Mouse (Mus musculus) bone marrow macrophage, adult 2 months (primary cell): ENCODE results near the gene Abhd8. TPM values are rescaled to one million over a fixed set of nuclear protein-coding genes. Genes with fewer than 3 reads are reported as not detected.
A peak's percentile ranks its signal among the peaks of the same experiment; 100 is the strongest.

Experiments used
- H3K27ac ChIP-seq: 2 replicates; pipeline ENCODE4 v1.5.1; 2012; ENCODE audit warnings: low read depth, low read length; ENCODE audit not compliant: insufficient read depth
- H3K4me1 ChIP-seq: 2 replicates; pipeline ENCODE4 v1.6.1; 2012; ENCODE audit warnings: low read length; ENCODE audit not compliant: control insufficient read depth, insufficient read depth
- H3K4me3 ChIP-seq: 2 replicates; pipeline ENCODE4 v1.5.1; 2012; ENCODE audit warnings: mild to moderate bottlenecking, low read length, moderate library complexity; ENCODE audit not compliant: insufficient read depth
- CTCF ChIP-seq: IDR thresholded peaks from 2 replicates; pipeline ENCODE4 v1.5.1; 2012; ENCODE audit warnings: low read depth, mild to moderate bottlenecking, low read length, moderate library complexity
- POLR2A ChIP-seq: IDR thresholded peaks from 2 replicates; pipeline ENCODE4 v1.6.1; 2012; ENCODE audit warnings: mild to moderate bottlenecking, low read depth, low read length, borderline replicate concordance
- polyA plus RNA-seq: library from polyadenylated mRNA; stranded (reverse); fragments of >200 nt; gene quantifications from 2 replicates; pipeline ENCODE4 v1.2.4, GENCODE M21; 2012; ENCODE audit not compliant: missing spikeins, insufficient read depth, insufficient read length

The Abhd8 gene
- polyA plus RNA-seq, 1 experiment: 13.3 TPM

DNA sequence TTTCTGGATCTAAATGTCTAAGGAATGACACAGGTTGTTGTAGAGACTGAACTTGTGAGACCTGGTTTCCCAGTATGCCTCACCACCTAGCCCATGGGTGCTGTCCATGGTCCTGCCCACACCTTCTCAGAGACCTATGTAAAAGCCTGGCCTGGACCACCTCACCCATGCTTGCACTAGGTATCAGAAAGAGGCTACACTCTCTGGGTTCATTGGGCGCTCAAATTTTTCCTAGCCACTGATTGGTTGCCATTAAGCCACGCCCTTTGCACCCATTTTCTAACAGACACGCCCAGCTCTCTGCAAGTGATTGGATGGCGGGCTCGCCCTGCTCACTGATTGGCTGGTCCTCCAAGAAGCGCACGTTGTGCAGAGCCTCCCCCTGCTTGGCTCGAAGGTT is 20.5 kb upstream of the Abhd8 start:
- Histone ChIP-seq H3K4me1 (peaks cover 5% of the 10 kb centered on the region; the same call in 1 of the 2 replicates), H3K27ac (no peak overlapping the region), H3K4me3 (no peak overlapping the region)
- TF ChIP-seq POLR2A (no peak), CTCF (no peak)

DNA sequence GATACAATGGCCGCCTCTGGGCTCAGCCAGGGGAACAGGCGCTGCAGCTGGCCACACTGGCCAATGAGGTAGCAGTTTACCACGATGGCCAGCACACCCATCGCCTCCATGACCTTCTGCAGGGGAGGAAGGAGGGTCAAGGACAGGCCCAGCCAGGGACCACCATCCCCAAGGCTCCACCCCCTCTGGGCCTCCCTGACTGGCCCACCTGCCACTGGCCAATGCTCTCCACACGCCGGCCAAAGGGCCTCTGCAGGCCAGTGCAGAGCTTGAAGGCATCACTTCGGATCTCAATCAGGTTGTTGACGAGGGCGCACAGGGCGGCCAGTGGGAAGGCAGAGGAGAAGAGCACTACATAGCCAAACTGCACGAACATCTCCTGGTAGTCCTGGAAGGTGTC is 15.5 kb upstream of the Abhd8 start:
- Histone ChIP-seq H3K4me3 (no peak overlapping the region), H3K27ac (no peak overlapping the region), H3K4me1 (peaks cover 8% of the 10 kb centered on the region)
- TF ChIP-seq CTCF (no peak), POLR2A (no peak)

DNA sequence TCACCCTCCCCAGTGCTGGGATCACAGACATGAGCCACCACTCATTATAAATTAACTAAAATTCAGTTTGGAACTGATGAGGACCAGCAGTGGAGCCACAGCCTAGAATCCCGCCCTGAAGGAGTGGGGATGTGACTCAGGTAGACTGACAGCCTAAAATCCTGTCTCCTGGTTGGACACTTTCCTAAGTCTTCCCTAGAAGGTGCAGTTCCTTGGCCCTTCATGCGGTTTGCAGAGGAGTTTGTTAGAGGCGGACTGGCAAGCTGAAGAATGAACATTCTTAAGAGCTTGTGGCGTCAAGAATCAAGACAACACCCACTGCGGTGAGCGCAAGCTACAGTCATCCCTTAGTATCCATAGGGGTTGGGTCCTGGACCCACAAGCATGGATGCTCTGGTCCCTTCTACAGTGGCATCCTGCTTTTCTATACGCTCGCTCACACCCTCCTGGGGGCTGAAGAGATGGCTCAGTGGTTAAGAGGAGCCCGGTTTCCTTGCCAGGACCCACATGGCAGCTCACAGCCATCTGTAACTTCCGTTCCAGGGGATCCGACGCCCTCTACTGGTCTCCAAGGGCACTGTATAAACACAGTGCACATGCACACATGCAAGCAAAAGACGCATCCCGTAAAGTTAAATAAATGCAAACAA is 13.9 kb upstream of the Abhd8 start:
- peaks cover 8% of the 10 kb centered on the region for H3K4me1 ChIP-seq
- H3K27ac ChIP-seq: no peak overlapping the region
- H3K4me3 ChIP-seq: peak overlapping the region; percentile 25; the same call in 1 of the 2 replicates
- TF ChIP-seq POLR2A: no peak
- TF ChIP-seq CTCF: peak; percentile 68

- Histone ChIP-seq H3K27ac (peak overlapping the region; percentile 68), H3K4me1 (peaks cover 8% of the 10 kb centered on the region), H3K4me3 (peak overlapping the region; percentile 85)
- TF ChIP-seq CTCF: no peak
These were observed 12.9 kb upstream of the Abhd8 start for GRCm38 (mm10) chr8:71476099-71476940.

DNA sequence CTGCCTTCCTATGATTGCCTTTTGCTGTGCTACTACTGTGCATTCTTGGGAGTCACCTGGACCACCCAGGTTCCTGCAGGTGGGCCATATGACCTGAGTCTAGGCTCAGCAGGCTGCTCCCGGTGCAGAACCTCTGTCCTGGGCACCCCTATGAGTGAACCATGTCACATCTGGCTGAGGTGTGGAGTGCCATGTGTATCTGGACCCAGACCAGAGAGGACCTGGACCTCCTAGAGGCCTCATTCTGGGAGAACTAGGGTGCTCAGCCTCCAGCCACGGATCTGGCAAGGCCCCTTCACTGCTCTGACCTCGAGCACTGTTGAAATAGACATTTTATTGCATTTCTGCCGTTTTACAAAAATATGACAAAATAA is 12.2 kb upstream of the Abhd8 start:
- no peak overlapping the region for H3K27ac ChIP-seq
- H3K4me1 ChIP-seq: peaks cover 8% of the 10 kb centered on the region
- no peak for TF ChIP-seq POLR2A
- TF ChIP-seq CTCF: no peak
- peak overlapping the region; percentile 85 for H3K4me3 ChIP-seq

GRCm38 (mm10) chr8:71474785-71475701 is 11.6 kb upstream of the Abhd8 start:
- Histone ChIP-seq H3K4me3 (no peak overlapping the region), H3K27ac (no peak overlapping the region), H3K4me1 (peaks cover 13% of the 10 kb centered on the region)
- TF ChIP-seq CTCF (no peak), POLR2A (no peak)

- H3K27ac ChIP-seq: no peak overlapping the region
- H3K4me3 ChIP-seq: no peak overlapping the region
- TF ChIP-seq POLR2A (no peak), CTCF (no peak)
- H3K4me1 ChIP-seq: peaks cover 16% of the 10 kb centered on the region
These were observed 10.9 kb upstream of the Abhd8 start for GRCm38 (mm10) chr8:71474344-71474743.

DNA sequence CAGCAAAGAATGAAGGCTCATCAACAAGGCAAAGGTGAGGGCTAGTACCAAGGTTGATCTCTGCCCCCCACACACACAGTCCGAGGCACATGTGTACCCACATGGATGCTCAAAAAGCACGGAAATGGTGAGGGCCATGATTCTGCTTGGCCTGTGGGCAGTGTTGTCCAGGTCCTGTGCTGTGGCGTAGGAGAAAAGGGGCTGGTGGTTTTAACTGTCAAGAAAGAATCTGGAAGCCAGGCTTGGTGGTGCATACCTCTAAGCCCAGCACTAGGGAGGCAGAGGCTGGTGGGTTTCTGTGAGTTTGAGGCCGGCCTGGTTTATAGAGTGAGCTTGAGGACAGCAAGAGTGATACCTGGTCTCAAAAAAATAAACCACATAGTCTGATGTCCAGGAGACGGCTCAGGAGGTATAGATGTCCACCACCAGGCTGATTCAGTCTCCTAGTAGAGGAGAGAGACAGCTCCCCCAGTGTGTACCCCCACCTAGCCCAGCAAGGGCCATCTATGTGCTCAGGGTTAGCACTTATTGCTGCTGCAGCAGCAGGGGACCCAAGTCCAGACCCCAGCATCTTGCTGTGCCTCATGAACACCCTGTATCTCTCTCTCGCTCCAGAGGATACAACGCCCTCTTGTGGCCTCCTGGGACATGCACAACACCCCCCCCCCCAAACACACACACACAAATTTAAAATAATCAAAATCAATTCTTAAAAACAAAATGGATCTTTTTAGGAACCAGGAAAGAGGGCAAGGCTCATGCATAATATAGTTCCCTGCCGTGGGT is 9.3 kb upstream of the Abhd8 start:
- TF ChIP-seq POLR2A (no peak), CTCF (peak; percentile 14; the same call in 1 of the 2 replicates)
- H3K4me1 ChIP-seq: peaks cover 16% of the 10 kb centered on the region
- no peak overlapping the region for H3K27ac ChIP-seq
- H3K4me3 ChIP-seq: no peak overlapping the region

GRCm38 (mm10) chr8:71471861-71472260 is 8.4 kb upstream of the Abhd8 start:
- Histone ChIP-seq H3K4me1 (peaks cover 10% of the 10 kb centered on the region), H3K27ac (no peak overlapping the region), H3K4me3 (no peak overlapping the region)
- TF ChIP-seq POLR2A (no peak), CTCF (no peak)

DNA sequence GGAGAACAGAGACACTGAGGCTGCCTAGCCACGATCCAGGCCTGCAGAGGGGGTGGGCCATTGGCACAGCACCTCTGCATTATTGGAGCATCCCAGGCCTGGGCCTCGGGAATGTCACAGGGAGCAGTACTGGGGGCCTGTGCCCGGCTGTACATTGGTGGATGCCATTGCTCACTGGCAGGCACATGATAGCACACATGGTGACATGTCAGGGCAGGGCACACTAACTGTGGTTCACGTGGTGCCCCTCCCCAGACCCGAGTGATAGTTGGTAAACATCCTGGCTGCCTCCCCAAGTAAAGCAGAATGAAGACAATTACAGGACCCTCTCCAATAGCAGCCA is 7.4 kb upstream of the Abhd8 start:
- peaks cover 12% of the 10 kb centered on the region for H3K4me1 ChIP-seq
- H3K4me3 ChIP-seq: no peak overlapping the region
- no peak for TF ChIP-seq CTCF
- no peak for TF ChIP-seq POLR2A

More for the DNA sequence above, 7.4 kb upstream of the Abhd8 start:
- H3K27ac ChIP-seq: no peak overlapping the region
